Mouse (Mus musculus) midbrain, embryonic 15.5 days (tissue): ENCODE measurements around the gene Zfp982. TPM values are rescaled to one million over a fixed set of nuclear protein-coding genes. Genes with fewer than 3 reads are reported as not detected.
A peak's percentile ranks its signal among the peaks of the same experiment; 100 is the strongest.
"Not testable (repeated sequence)": the region's sequence is repeated elsewhere in the genome, so short reads cannot be mapped to it uniquely, and the experiment has no call there.

ENCODE experiments used
- ATAC-seq: fragments of 200-750 bp; cut with Nextera tagmentation; replicated peaks from 2 replicates; pipeline ENCODE4 v1.8.0; 2017; ENCODE audit warnings: moderate TSS enrichment
- H3K27ac ChIP-seq: fragments of 300-500 bp; sonication (generic); 2 replicates; pipeline ENCODE4 v1.5.1; 2015; ENCODE audit warnings: mild to moderate bottlenecking, inconsistent platforms
- H3K27me3 ChIP-seq: fragments of 300-500 bp; sonication (generic); replicated peaks from 2 replicates; pipeline ENCODE4 v1.6.1; 2015; ENCODE audit warnings: inconsistent platforms
- H3K36me3 ChIP-seq: fragments of 300-500 bp; sonication (generic); replicated peaks from 2 replicates; pipeline ENCODE4 v1.6.1; 2015; ENCODE audit warnings: inconsistent platforms
- H3K4me1 ChIP-seq: fragments of 300-500 bp; sonication (generic); 2 replicates; pipeline ENCODE4 v1.6.1; 2015; ENCODE audit warnings: inconsistent platforms
- H3K4me2 ChIP-seq: fragments of 300-500 bp; sonication (generic); 2 replicates; pipeline ENCODE4 v1.6.1; 2015; ENCODE audit warnings: inconsistent platforms, mild to moderate bottlenecking, moderate library complexity
- H3K4me3 ChIP-seq: fragments of 300-500 bp; sonication (generic); 2 replicates; pipeline ENCODE4 v1.5.1; 2015; ENCODE audit warnings: mild to moderate bottlenecking, inconsistent platforms
- H3K9ac ChIP-seq: fragments of 300-500 bp; sonication (generic); 2 replicates; pipeline ENCODE4 v1.6.1; 2015; ENCODE audit warnings: mild to moderate bottlenecking, inconsistent platforms
- H3K9me3 ChIP-seq: fragments of 300-500 bp; sonication (generic); 2 replicates; pipeline ENCODE4 v1.6.1; 2016; ENCODE audit warnings: inconsistent platforms
- WGBS: fragments of 180-500 bp; shearing (Covaris S2); methylation state at CpG from one replicate; pipeline ENCODE4 v1.1.7; 2015; ENCODE audit warnings: mixed read lengths; 5-methylcytosine and 5-hydroxymethylcytosine counted together
- polyA plus RNA-seq: library from polyadenylated mRNA; unstranded; fragments of >200 nt; fragmentation: Nextera tagmentation; extraction: Ambion mirVana; gene quantifications from 2 replicates; pipeline ENCODE4 v1.2.1, GENCODE M21; 2015

The Zfp982 gene
- 3.9 and 4.3 TPM in 2 replicates for polyA plus RNA-seq

- peaks cover 54% of the 10 kb centered on the region for H3K9me3 ChIP-seq
- WGBS: 88% methylated on average over 7 of the region's 7 CpGs
- not testable (repeated sequence) for H3K27ac ChIP-seq, H3K4me2 ChIP-seq, H3K9ac ChIP-seq, H3K36me3 ChIP-seq, ATAC-seq, H3K27me3 ChIP-seq, H3K4me3 ChIP-seq, H3K4me1 ChIP-seq
Observed at GRCm38 (mm10) chr4:147492117-147492516, at the start of gene Zfp982. Gene Zfp982 (plus strand): TSS chr4:147492417.

GRCm38 (mm10) chr4:147442649-147443553 is 49.3 kb upstream of the Zfp982 start:
- not testable (repeated sequence) for H3K9me3 ChIP-seq, H3K4me1 ChIP-seq, H3K36me3 ChIP-seq, H3K27me3 ChIP-seq
- Histone ChIP-seq H3K27ac (peak overlapping the region; percentile 70), H3K9ac (peak overlapping the region; percentile 81), H3K4me2 (peak overlapping the region; percentile 95), H3K4me3 (peak overlapping the region; percentile 57)
- peak; percentile 99 for ATAC-seq
- WGBS: 7% methylated on average over 52 of the region's 52 CpGs

DNA sequence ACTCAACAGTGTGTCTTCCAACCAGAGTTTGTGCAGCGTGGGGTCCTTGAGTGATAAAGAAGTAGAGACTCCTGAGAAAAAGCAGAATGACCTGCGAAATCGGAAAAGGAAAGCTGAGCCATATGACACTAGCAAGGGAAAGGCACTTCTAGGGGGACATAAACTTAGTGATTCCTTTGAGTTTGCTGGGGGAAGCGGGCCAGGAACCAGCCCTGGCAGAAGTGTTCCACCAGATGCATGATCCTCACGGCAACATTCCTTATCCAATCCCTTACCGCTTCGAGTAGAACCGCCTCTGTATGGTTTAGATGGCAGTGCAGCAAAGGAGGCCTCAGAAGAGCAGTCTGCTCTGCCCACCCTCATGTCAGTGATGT is 48.7 kb upstream of the Zfp982 start:
- not testable (repeated sequence) for H3K4me1 ChIP-seq, H3K36me3 ChIP-seq, H3K27me3 ChIP-seq, H3K27ac ChIP-seq, H3K9me3 ChIP-seq
- 40% methylated on average over 8 of the region's 8 CpGs for WGBS
- 0 out of 2 replicates have a peak, but pooled peaks have one; percentile 14 for ATAC-seq
- Histone ChIP-seq H3K4me2 (peak overlapping the region; percentile 95), H3K4me3 (peak overlapping the region; percentile 57), H3K9ac (peak overlapping the region; percentile 81)

DNA sequence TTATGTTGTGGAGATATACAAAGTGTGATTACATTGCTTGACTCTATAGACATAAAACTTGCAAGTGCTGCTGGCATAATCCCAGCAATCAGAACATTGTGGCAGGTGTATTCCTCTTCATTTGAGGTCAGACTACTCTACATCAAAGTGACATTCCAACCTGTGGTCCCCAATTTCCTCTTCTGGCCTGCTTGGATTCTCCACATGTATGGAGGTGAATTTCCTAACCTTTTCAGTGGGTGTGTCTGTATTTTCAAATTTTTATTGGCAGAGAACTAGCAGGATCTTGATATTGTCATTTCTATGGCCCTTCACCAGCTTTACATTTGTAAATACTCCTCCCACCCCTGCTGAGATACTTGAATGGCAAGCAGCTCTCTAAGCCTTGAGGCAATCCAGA is 46.8 kb upstream of the Zfp982 start:
- not testable (repeated sequence) for H3K9ac ChIP-seq, ATAC-seq, H3K27me3 ChIP-seq, H3K4me3 ChIP-seq, H3K36me3 ChIP-seq, H3K27ac ChIP-seq, H3K4me1 ChIP-seq, H3K9me3 ChIP-seq, H3K4me2 ChIP-seq

DNA sequence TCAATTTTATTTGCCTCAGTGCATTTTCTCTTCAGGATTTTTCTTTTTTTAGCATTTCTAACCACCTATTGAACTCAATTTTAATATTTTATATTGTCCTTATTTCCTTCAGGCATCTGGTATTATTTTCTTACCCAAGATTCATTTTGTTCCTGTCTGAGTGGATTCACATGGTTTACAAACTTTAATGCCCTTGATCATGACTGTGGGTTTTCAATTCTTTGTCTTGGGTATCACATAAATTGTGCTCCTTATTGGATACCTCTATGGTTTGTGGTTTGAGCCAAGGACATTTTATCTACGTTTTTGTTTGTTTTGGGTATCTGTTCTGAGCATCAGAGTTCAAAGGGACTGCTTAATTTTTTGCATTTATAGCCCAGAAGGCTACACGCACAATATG is 43.9 kb upstream of the Zfp982 start:
- peaks cover 5% of the 10 kb centered on the region for H3K9me3 ChIP-seq
- no peaks in the 10 kb centered on the region for H3K27me3 ChIP-seq
- no peaks in the 10 kb centered on the region for H3K36me3 ChIP-seq
- ATAC-seq: no peak
- H3K9ac ChIP-seq: no peak overlapping the region
- H3K27ac ChIP-seq: no peak overlapping the region
- peaks cover under 1% of the 10 kb centered on the region; the same call in 1 of the 2 replicates for H3K4me1 ChIP-seq
- no peak overlapping the region for H3K4me2 ChIP-seq
- H3K4me3 ChIP-seq: no peak overlapping the region
- 70% methylated on average over 2 of the region's 2 CpGs for WGBS

GRCm38 (mm10) chr4:147449099-147449581 is 43.1 kb upstream of the Zfp982 start:
- no peak overlapping the region for H3K27ac ChIP-seq
- no peak overlapping the region for H3K9ac ChIP-seq
- no peaks in the 10 kb centered on the region for H3K27me3 ChIP-seq
- no peaks in the 10 kb centered on the region for H3K36me3 ChIP-seq
- peaks cover 7% of the 10 kb centered on the region for H3K9me3 ChIP-seq
- H3K4me2 ChIP-seq: no peak overlapping the region
- no peak for ATAC-seq
- no peaks in the 10 kb centered on the region for H3K4me1 ChIP-seq
- no peak overlapping the region for H3K4me3 ChIP-seq
- 47% methylated on average over 13 of the region's 13 CpGs for WGBS

DNA sequence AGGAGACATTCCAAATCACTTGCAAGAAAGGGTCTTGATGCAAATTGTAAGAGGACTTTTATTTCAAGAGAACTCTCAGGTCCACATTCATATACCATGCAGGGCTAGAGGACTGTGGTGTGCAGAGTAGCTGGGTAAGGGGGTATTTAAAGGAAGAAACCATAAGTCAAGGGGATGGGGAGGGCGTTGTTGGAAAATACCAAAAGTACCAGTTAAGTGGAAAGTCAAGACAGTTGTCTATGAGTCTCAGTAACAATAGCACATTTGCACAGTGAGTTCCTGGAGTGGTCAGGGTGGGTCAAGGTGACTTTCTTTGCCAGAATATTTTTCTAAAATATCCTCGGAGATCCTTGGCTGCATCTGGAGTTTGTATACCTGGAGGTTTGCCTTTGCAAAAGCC is 42.2 kb upstream of the Zfp982 start:
- H3K27me3 ChIP-seq, H3K36me3 ChIP-seq, H3K4me2 ChIP-seq, ATAC-seq, H3K4me3 ChIP-seq, H3K27ac ChIP-seq, H3K9me3 ChIP-seq, H3K9ac ChIP-seq, H3K4me1 ChIP-seq: not testable (repeated sequence)
- WGBS: 81% methylated on average over 2 of the region's 2 CpGs

DNA sequence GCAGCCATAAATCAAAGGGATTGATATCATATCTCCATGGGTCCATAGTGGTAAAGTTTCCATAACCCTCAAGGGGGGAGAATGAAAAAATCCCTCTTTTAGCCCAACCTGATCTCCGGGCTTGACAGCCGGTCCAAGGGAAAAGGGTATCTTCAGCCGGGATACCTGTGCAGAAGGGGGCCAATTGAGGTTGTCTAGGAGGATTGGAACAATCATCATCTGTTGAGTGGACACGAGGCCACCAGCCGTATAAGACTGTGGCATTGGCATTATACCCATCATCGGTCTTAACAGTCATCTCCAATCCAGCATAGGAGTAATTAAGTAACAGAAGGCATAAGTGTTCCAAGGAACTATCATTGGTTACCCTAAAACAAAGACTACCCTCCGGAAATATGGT is 25.0 kb upstream of the Zfp982 start:
- 88% methylated on average over 7 of the region's 7 CpGs for WGBS
- peaks cover 50% of the 10 kb centered on the region for H3K9me3 ChIP-seq
- H3K4me2 ChIP-seq, H3K27ac ChIP-seq, H3K36me3 ChIP-seq, H3K9ac ChIP-seq, H3K4me3 ChIP-seq, H3K27me3 ChIP-seq, H3K4me1 ChIP-seq, ATAC-seq: not testable (repeated sequence)

DNA sequence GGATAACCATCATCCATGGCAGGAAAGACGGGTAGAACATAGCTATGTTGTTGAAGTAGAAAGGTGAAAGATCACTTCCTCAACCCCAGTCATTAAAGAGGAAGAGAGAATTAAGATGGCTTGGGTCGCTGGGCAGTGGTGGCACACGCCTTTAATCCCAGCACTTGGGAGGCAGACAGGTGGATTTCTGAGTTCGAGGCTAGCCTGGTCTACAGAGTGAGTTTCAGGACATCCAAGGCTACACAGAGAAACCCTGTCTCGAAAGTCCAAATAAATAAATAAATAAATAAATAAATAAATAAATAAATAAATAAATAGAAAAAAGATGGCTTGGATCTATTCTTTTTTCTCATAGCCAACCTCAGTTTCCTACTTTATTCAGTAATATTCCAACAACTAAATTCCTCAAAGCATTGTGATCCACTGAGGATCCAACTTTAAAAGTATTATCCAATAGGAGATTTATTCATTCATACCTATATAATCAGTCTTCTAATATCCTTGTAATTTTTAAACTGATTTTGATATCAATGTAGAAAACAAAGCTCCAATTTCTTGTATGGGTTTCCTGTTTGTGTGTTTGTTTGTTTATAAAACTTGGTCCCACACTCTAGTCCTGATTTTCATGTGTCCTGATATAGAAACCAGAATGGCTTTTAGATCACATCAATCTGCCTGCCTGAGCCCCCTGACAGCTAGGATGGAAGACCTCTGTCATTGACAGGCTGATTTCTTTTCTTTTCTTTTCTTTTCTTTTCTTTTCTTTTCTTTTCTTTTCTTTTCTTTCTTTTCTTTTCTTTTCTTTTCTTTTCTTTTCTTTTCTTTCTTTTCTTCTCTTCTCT is 6.8 kb downstream of the Zfp982 start:
- H3K4me2 ChIP-seq, H3K9ac ChIP-seq, H3K4me1 ChIP-seq, H3K36me3 ChIP-seq, ATAC-seq, H3K27me3 ChIP-seq, H3K4me3 ChIP-seq, H3K27ac ChIP-seq: not testable (repeated sequence)
- 88% methylated on average over 5 of the region's 5 CpGs for WGBS
- H3K9me3 ChIP-seq: peaks cover 35% of the 10 kb centered on the region

DNA sequence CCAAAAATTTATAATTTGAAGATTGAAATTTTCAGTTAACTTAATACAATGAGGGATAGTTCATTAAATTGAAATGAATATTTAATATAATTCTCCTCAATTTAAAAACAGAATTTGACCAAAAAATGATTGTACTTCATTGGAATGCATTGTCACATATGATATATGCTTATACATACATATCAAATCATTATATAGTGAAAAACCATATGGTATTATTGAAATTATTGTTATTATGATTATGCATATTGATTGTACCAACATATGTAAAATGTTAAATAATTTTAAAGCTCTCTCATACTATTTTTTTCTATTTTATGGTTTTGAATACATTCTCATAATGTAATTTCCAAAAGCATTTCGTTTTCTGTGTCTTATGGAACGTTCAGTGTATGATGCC is 17.0 kb downstream of the Zfp982 start:
- Histone ChIP-seq H3K36me3 (no peaks in the 10 kb centered on the region), H3K9ac (no peak overlapping the region)

DNA sequence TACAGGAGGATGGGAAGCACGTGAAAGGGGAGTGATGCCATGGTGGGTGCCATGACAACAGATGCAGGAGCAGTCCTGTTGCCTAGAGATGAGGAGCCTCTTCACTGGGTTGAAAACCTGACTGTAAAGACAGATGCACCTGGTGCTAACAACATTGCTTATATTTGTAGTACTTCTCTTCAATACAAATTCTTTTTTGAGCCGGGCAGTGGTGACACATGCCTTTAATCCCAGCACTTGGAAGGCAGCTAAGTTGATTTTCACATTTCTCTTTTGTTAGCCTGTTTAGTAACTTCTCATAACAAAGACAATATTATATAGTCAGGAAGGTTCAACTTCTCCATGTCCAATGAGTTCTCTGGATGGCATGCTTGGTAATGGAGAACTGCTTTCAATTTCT is 26.8 kb downstream of the Zfp982 start:
- peak; percentile 20; the same call in 1 of the 2 replicates for ATAC-seq
- 70% methylated on average over 2 of the region's 2 CpGs for WGBS
- Histone ChIP-seq H3K9me3 (peaks cover 73% of the 10 kb centered on the region), H3K27me3 (no peaks in the 10 kb centered on the region), H3K4me1 (no peaks in the 10 kb centered on the region), H3K4me2 (no peak overlapping the region), H3K27ac (no peak overlapping the region), H3K9ac (no peak overlapping the region), H3K36me3 (no peaks in the 10 kb centered on the region), H3K4me3 (no peak overlapping the region)

More for the DNA sequence above, 17.0 kb downstream of the Zfp982 start:
- Histone ChIP-seq H3K9me3 (peaks cover 26% of the 10 kb centered on the region), H3K4me2 (no peak overlapping the region), H3K27me3 (no peaks in the 10 kb centered on the region), H3K4me1 (no peaks in the 10 kb centered on the region), H3K4me3 (no peak overlapping the region), H3K27ac (no peak overlapping the region)
- WGBS: 84% methylated on average over 2 of the region's 2 CpGs
- ATAC-seq: no peak

GRCm38 (mm10) chr4:147520100-147520499 is 27.9 kb downstream of the Zfp982 start:
- ATAC-seq: no peak
- H3K4me3 ChIP-seq: no peak overlapping the region

More at GRCm38 (mm10) chr4:147520100-147520499, 27.9 kb downstream of the Zfp982 start:
- no peak overlapping the region for H3K27ac ChIP-seq
- peaks cover 74% of the 10 kb centered on the region for H3K9me3 ChIP-seq
- H3K27me3 ChIP-seq: no peaks in the 10 kb centered on the region
- no peak overlapping the region for H3K4me2 ChIP-seq
- no peak overlapping the region for H3K9ac ChIP-seq
- no peaks in the 10 kb centered on the region for H3K36me3 ChIP-seq
- H3K4me1 ChIP-seq: no peaks in the 10 kb centered on the region
